Mouse (Mus musculus) 416B (cell line): Measurements from ENCODE around the gene Impdh1.

Experiments
- DNase-seq: peaks from one replicate; pipeline ENCODE4 v3.0.0; 2011; ENCODE audit warnings: low read depth

Impdh1 gene

GRCm38 (mm10) chr6:29179843-29180242 is 36.3 kb downstream of the Impdh1 start:
- no peak for DNase-seq

DNA sequence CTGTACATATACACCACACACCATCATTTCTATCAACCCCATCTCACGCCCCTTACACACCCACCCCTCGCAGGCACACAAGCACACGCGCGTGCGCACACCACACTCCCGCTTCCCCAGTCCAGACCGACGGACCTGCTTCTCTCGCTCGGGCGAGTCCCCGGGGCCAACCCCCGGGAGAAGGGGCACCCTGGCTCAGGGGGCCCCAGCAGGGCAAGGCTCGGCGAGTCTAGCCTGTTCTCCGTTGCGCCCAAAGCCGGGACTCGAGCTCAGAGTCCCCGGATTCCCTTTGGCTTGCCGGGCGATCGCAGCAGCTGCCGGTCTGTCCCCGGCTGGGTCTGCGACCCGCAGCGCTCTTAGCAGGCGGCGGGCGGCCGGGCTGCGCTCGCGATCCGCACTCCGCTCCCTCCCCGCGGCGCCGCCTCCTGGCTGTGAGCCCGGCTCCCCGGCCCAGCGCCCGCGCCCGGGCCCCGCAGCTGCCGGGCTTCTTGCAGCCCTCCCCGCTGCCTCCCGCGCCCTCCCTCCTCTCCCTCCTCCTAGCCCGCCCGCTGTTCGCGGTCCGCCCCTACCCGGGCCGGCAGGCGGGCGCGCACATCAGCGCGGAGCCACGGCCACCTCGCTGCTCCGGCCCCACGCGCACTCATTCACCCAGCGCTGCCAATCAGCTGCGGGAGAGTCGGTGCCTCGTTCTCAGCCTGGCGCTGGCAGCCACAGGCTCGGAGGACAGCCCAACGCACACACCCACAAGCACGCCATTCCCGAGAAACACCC is 37.1 kb downstream of the Impdh1 start, which contains the start of gene Prrt4:
TSS of gene Prrt4 (minus strand) at position 697 of the 771 bp plus-strand sequence.
- no peak for DNase-seq

GRCm38 (mm10) chr6:29177901-29178879 is 38.0 kb downstream of the Impdh1 start:
- no peak for DNase-seq

DNA sequence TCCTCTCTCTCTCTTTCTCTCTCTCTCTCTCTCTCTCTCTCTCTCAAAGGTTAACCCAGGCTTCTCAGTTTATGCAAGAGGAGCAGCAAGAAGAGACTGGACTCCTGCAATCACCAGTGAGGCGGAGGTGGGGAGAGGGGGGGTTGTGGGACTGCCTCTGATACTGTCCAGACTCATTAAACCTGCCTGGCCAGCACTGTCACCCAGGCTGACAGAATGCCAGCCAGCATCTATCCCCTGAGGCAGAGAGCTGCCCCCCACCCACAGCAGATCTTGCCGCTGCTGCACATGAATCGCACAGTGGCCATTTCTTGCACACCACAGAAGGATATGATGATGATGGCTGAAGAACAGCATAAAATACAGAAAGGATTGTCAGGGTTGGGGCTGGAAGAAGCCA is 41.1 kb downstream of the Impdh1 start:
- no peak for DNase-seq

GRCm38 (mm10) chr6:29174368-29174767 is 41.8 kb downstream of the Impdh1 start:
- DNase-seq, result no peak

GRCm38 (mm10) chr6:29170952-29171388 is 45.2 kb downstream of the Impdh1 start:
- no peak for DNase-seq

DNA sequence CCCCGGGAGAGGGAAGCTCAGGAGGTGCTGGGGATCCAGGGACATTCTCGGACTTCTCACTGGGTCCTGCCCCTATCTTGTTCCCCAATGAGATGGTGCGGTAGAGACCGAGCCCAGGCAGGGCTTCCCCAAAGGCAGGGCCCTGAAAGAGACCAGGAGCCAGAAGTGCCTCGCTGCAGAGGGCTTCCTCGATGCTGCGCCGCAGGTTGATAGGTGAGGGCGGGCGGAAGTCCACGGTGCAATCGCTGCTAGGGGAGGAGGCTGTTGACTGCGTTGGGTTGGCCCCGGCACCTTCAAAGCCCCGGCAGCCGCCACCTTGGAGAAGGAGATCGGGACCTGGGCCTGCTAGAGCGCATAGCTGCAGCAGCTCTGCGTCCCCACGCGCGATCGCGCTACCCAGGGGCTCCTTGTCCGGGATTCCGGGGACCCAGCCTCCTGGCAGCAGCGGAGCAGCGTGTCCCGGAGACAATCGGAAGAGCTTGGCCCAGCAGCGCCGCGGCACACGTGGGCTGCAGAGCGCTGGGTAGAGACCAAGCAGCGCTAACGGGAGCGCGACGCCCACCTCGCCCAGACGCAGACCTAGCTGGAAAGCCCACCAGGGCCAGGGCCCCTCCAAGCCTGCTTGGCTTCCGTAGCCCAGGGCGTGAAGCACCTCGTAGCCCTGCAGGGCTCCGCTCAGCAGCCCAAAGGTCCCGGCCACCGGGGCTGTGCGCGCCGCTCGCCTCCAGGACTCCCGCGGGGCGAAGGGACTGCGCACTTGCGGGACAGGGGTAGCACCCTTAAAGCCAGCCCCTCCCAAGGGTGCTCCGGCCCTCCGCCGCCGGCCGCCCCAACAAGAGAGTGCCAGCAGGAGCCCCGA is 45.9 kb downstream of the Impdh1 start:
- DNase-seq, result no peak

GRCm38 (mm10) chr6:29169675-29170062 is 46.5 kb downstream of the Impdh1 start:
- no peak for DNase-seq

DNA sequence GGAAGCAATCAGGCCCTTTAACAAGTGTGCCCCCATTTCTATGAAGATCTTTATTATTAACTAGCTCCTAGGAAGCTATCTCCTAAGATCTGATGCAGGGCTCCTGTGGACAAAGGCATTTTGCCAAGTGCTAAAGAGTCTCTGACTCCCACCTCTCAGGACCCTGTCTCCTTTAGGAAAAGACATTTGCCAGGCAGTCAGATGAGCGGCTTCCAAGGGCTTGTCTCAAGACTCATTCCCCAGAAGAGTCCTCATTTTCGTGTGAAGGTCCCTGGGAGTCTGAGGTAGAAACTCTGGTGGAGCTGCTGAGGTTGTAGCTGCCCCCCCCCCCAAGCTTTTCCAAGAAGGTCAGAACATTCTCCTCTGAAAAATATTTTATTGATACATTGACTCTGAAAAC is 47.3 kb downstream of the Impdh1 start:
- DNase-seq, result no peak

- DNase-seq, result peak; percentile 77
Observed at GRCm38 (mm10) chr6:29166196-29166595, 50.0 kb downstream of the Impdh1 start.

- DNase-seq, result peak; percentile 96
Observed at GRCm38 (mm10) chr6:29164314-29165244, 51.6 kb downstream of the Impdh1 start, which contains the start of gene Rbm28. Gene Rbm28 (minus strand): TSS chr6:29165006.

DNA sequence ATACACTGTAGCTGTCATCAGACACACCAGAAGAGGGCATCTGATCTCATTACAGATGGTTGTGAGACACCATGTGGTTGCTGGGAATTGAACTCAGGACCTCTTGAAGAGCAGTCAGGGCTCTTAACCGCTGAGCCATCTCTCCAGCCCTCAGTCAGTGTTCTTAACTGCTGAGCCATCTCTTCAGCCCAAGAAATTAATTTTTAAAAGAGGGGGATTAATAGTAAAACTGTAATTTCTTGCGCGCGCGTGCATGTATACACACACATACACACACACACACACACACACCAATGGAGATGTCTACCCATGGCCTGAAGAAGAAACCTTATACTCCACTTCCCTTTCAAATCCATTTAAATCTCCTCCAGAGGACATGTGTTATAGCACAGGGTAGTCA is 54.9 kb downstream of the Impdh1 start:
- DNase-seq, result peak; percentile 6

DNA sequence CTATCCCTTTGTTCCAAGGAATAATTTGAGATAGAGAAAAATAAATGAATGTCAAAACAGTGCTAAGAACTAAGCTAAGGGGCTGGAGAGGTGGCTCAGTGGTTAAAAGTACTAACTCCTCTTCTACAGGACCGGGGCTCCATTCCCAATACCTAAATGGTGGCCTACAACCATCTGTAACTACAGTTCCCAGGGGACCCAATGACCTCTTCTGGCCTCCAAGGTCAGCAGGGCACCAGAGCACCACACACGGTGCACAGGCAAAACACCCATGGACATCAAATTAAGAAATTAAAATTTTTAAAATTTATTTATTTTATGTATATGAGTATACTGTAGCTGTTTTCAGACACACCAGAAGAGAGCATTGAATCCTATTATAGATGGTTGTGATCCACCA is 55.4 kb downstream of the Impdh1 start:
- no peak for DNase-seq

- no peak for DNase-seq
Observed at GRCm38 (mm10) chr6:29156326-29156725, 59.8 kb downstream of the Impdh1 start.
